Mouse (Mus musculus) liver, embryonic 16.5 days (tissue): Measurements from ENCODE around the gene Ehbp1. TPM values are rescaled to one million over a fixed set of nuclear protein-coding genes. Genes with fewer than 3 reads are reported as not detected.
A peak's percentile ranks its signal among the peaks of the same experiment; 100 is the strongest.

Experiments used
- ATAC-seq: fragments of 200-750 bp; cut with Nextera tagmentation; 2 replicates; pipeline ENCODE4 v1.8.0; 2017; ENCODE audit warnings: low read depth, mild to moderate bottlenecking, moderate number of reproducible peaks, moderate library complexity
- H3K27ac ChIP-seq: fragments of 300-500 bp; sonication (generic); 2 replicates; pipeline ENCODE4 v1.5.1; 2014; ENCODE audit warnings: mild to moderate bottlenecking, low read length
- H3K27me3 ChIP-seq: fragments of 300-500 bp; sonication (generic); 2 replicates; pipeline ENCODE4 v1.6.1; 2014; ENCODE audit warnings: low read depth, low read length, mixed read lengths; ENCODE audit not compliant: control insufficient read depth, insufficient read depth
- H3K36me3 ChIP-seq: fragments of 300-500 bp; sonication (generic); 2 replicates; pipeline ENCODE4 v1.6.1; 2014; ENCODE audit warnings: mild to moderate bottlenecking; ENCODE audit not compliant: control insufficient read depth, insufficient read depth
- H3K4me1 ChIP-seq: fragments of 300-500 bp; sonication (generic); 2 replicates; pipeline ENCODE4 v1.6.1; 2014; ENCODE audit warnings: low read depth, low read length, mixed read lengths; ENCODE audit not compliant: control insufficient read depth
- H3K4me2 ChIP-seq: fragments of 300-500 bp; sonication (generic); 2 replicates; pipeline ENCODE4 v1.6.1; 2014; ENCODE audit warnings: low read depth, low read length, mixed read lengths
- H3K4me3 ChIP-seq: fragments of 300-500 bp; sonication (generic); 2 replicates; pipeline ENCODE4 v1.5.1; 2014; ENCODE audit warnings: low read depth, mild to moderate bottlenecking, low read length
- H3K9ac ChIP-seq: fragments of 300-500 bp; sonication (generic); 2 replicates; pipeline ENCODE4 v1.6.1; 2014; ENCODE audit warnings: low read depth, low read length
- H3K9me3 ChIP-seq: fragments of 300-500 bp; sonication (generic); replicated peaks from 2 replicates; pipeline ENCODE4 v1.6.1; 2016; ENCODE audit warnings: low read length; ENCODE audit not compliant: control insufficient read depth
- WGBS: fragments of 180-500 bp; shearing (Covaris S2); extraction: QIAGEN DNeasy Blood & Tissue Kit; methylation state at CpG from one replicate; pipeline ENCODE4 v1.1.7; 2014; ENCODE audit not compliant: insufficient replicate concordance; 5-methylcytosine and 5-hydroxymethylcytosine counted together
- polyA plus RNA-seq: library from polyadenylated mRNA; unstranded; fragments of >200 nt; fragmentation: Nextera tagmentation; extraction: Ambion mirVana; gene quantifications from 2 replicates; pipeline ENCODE4 v1.2.1, GENCODE M21; 2015

Gene Ehbp1
- polyA plus RNA-seq, 1 experiment from 2014 or later, result 3.1 TPM

- peak; percentile 75 for ATAC-seq
- peak overlapping the region; percentile 49 for H3K27ac ChIP-seq
- 65% methylated on average over 4 of the region's 4 CpGs for WGBS
- no peak overlapping the region for H3K9ac ChIP-seq
- H3K36me3 ChIP-seq, result no peaks in the 10 kb centered on the region
- H3K27me3 ChIP-seq, result no peaks in the 10 kb centered on the region
- H3K4me2 ChIP-seq, result peak overlapping the region; percentile 21; the same call in 1 of the 2 replicates
- H3K4me3 ChIP-seq, result no peak overlapping the region
- no peaks in the 10 kb centered on the region for H3K4me1 ChIP-seq
- H3K9me3 ChIP-seq, result no peaks in the 10 kb centered on the region
Observed at GRCm38 (mm10) chr11:22269643-22270042, 72.4 kb downstream of the Ehbp1 start.

- ATAC-seq, result peak; percentile 47; the same call in 1 of the 2 replicates
- no peaks in the 10 kb centered on the region for H3K36me3 ChIP-seq
- no peaks in the 10 kb centered on the region for H3K27me3 ChIP-seq
- H3K9ac ChIP-seq, result no peak overlapping the region
- no peaks in the 10 kb centered on the region for H3K4me1 ChIP-seq
- H3K4me2 ChIP-seq, result no peak overlapping the region
- no peaks in the 10 kb centered on the region for H3K9me3 ChIP-seq
- H3K27ac ChIP-seq, result no peak overlapping the region
- 55% methylated on average over 3 of the region's 3 CpGs for WGBS
- no peak overlapping the region for H3K4me3 ChIP-seq
Observed at GRCm38 (mm10) chr11:22269173-22269572, 72.9 kb downstream of the Ehbp1 start.

GRCm38 (mm10) chr11:22267014-22267413, 75.1 kb downstream of the Ehbp1 start:
- Histone ChIP-seq H3K4me2 (no peak overlapping the region), H3K27ac (no peak overlapping the region), H3K9me3 (no peaks in the 10 kb centered on the region), H3K4me3 (no peak overlapping the region), H3K9ac (no peak overlapping the region), H3K27me3 (no peaks in the 10 kb centered on the region), H3K36me3 (no peaks in the 10 kb centered on the region), H3K4me1 (no peaks in the 10 kb centered on the region)
- peak; percentile 69 for ATAC-seq

DNA sequence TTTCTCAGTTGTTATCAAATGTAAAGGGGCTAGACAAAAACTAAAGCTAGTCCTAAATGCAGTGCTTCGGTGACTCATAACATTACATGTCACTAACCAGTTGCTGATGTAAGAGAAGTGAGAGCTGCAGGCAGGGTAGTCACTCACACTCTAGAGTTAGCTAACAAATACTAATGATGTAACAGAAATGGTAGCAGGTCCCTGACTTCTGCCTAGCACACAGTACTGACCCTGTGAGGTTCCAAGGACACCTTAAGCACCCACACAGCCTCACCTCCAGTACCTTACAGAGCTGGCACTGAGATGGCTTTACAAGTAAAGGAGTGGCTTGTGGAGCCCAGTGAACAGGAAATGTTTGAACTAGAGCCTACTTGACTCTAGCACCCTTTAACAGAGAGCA, 86.7 kb downstream of the Ehbp1 start:
- H3K36me3 ChIP-seq, result no peaks in the 10 kb centered on the region
- H3K4me1 ChIP-seq, result no peaks in the 10 kb centered on the region
- 0 out of 2 replicates have a peak, but pooled peaks have one; percentile 21 for ATAC-seq
- no peak overlapping the region for H3K9ac ChIP-seq
- no peak overlapping the region for H3K27ac ChIP-seq
- H3K4me2 ChIP-seq, result no peak overlapping the region
- H3K9me3 ChIP-seq, result no peaks in the 10 kb centered on the region
- 74% methylated on average over 1 of the region's 1 CpGs for WGBS
- no peak overlapping the region for H3K4me3 ChIP-seq
- H3K27me3 ChIP-seq, result no peaks in the 10 kb centered on the region

DNA sequence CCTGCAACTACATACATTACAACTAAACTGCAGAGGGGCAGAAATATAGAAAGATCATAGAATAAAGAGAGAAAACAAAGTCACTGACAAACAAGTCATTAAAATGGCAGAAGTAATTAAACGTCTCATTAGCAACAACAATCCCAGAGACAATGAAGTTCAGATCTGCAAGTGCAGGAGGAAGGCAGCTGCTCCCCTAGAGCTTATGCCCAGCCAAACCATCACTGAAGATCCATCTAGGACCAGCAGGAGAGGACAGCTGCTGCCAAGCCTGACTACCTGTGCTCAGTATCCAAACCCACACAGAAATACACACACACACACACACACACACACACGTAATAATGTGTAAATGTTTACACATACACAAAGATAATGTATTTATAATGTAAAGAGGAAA, 92.7 kb downstream of the Ehbp1 start:
- H3K4me1 ChIP-seq, result no peaks in the 10 kb centered on the region
- no peaks in the 10 kb centered on the region for H3K27me3 ChIP-seq
- no peak overlapping the region for H3K4me3 ChIP-seq
- no peaks in the 10 kb centered on the region for H3K36me3 ChIP-seq
- no peak overlapping the region for H3K27ac ChIP-seq
- H3K4me2 ChIP-seq, result no peak overlapping the region
- H3K9ac ChIP-seq, result no peak overlapping the region
- ATAC-seq, result no peak
- WGBS, result 62% methylated on average over 2 of the region's 2 CpGs
- no peaks in the 10 kb centered on the region for H3K9me3 ChIP-seq

DNA sequence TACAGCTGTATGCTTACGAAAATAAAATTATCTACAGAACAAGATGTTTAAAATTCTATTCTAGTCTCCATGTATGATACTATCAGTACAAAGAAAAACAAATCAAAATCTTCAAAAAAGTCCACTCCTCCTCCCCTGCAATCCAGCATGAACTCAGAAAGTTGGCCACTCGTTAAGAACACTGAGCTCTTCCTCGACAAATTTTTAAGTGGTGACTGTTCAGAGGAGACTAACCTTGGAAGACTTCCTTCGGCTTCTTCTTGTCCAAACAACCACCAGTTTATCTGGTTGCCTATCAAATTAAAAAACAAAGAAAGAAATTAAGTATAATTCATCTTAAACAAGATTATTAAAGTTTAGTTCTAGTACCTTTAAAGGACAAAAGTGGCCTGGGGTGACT, 94.4 kb downstream of the Ehbp1 start:
- H3K27me3 ChIP-seq, result no peaks in the 10 kb centered on the region
- no peak overlapping the region for H3K4me3 ChIP-seq
- no peak overlapping the region for H3K9ac ChIP-seq
- ATAC-seq, result no peak
- no peak overlapping the region for H3K27ac ChIP-seq
- 56% methylated on average over 4 of the region's 4 CpGs for WGBS
- H3K36me3 ChIP-seq, result no peaks in the 10 kb centered on the region
- no peaks in the 10 kb centered on the region for H3K4me1 ChIP-seq
- H3K9me3 ChIP-seq, result no peaks in the 10 kb centered on the region
- no peak overlapping the region for H3K4me2 ChIP-seq

GRCm38 (mm10) chr11:22247069-22247468, 95.0 kb downstream of the Ehbp1 start:
- Histone ChIP-seq H3K9me3 (no peaks in the 10 kb centered on the region), H3K9ac (no peak overlapping the region), H3K27ac (no peak overlapping the region), H3K36me3 (no peaks in the 10 kb centered on the region), H3K4me3 (no peak overlapping the region), H3K4me2 (no peak overlapping the region), H3K27me3 (no peaks in the 10 kb centered on the region), H3K4me1 (no peaks in the 10 kb centered on the region)
- no peak for ATAC-seq

- Histone ChIP-seq H3K36me3 (no peaks in the 10 kb centered on the region), H3K4me2 (no peak overlapping the region), H3K4me1 (no peaks in the 10 kb centered on the region), H3K27ac (no peak overlapping the region), H3K27me3 (no peaks in the 10 kb centered on the region), H3K4me3 (no peak overlapping the region), H3K9me3 (no peaks in the 10 kb centered on the region), H3K9ac (no peak overlapping the region)
- ATAC-seq, result no peak
- WGBS, result 63% methylated on average over 5 of the region's 5 CpGs
Observed at GRCm38 (mm10) chr11:22235558-22235957, 106.5 kb downstream of the Ehbp1 start.

GRCm38 (mm10) chr11:22234739-22235138, 107.4 kb downstream of the Ehbp1 start:
- H3K4me1 ChIP-seq, result no peaks in the 10 kb centered on the region
- H3K4me3 ChIP-seq, result no peak overlapping the region
- no peaks in the 10 kb centered on the region for H3K9me3 ChIP-seq
- H3K9ac ChIP-seq, result no peak overlapping the region
- 54% methylated on average over 1 of the region's 1 CpGs for WGBS
- H3K27me3 ChIP-seq, result no peaks in the 10 kb centered on the region
- H3K27ac ChIP-seq, result no peak overlapping the region
- no peak overlapping the region for H3K4me2 ChIP-seq
- no peak for ATAC-seq
- H3K36me3 ChIP-seq, result no peaks in the 10 kb centered on the region

- WGBS, result 69% methylated on average over 6 of the region's 6 CpGs
- no peaks in the 10 kb centered on the region for H3K9me3 ChIP-seq
- H3K4me3 ChIP-seq, result no peak overlapping the region
- no peak for ATAC-seq
- no peaks in the 10 kb centered on the region for H3K4me1 ChIP-seq
- no peak overlapping the region for H3K27ac ChIP-seq
- no peak overlapping the region for H3K9ac ChIP-seq
- H3K4me2 ChIP-seq, result no peak overlapping the region
- no peaks in the 10 kb centered on the region for H3K36me3 ChIP-seq
- H3K27me3 ChIP-seq, result no peaks in the 10 kb centered on the region
Observed at GRCm38 (mm10) chr11:22230906-22231305, 111.2 kb downstream of the Ehbp1 start.
